Mouse (Mus musculus): ENCODE data around the gene Nr6a1. TPM values are rescaled to one million over a fixed set of nuclear protein-coding genes. Genes with fewer than 3 reads are reported as not detected.

Nr6a1 gene
- total and polyA plus RNA-seq, 3 experiments: 5.6 to 6.1 (median 5.8) TPM

GRCm38 (mm10) chr2:38770772-38771477, 156.6 kb downstream of the Nr6a1 start:
- H3K4me2 ChIP-seq (ENCODE audit: insufficient read depth, low read depth, poor library complexity, severe bottlenecking): no peak overlapping the region
- in situ Hi-C loops (cut with MboI; ENCODE audit: low pct_ligation_motif_present, low pct_unique_long_range_greater_than_20kb, low sequenced_read_pairs): no loop called here
- no peak overlapping the region for H3K27ac ChIP-seq (ENCODE audit: insufficient read depth, low read depth)
- H3K9me3 ChIP-seq (replicated peaks; ENCODE audit: low read length): no peaks in the 10 kb centered on the region
- no peak overlapping the region for H3K9ac ChIP-seq (ENCODE audit: insufficient read depth, low read depth)
- H3K27me3 ChIP-seq (replicated peaks): no peaks in the 10 kb centered on the region
- peaks cover 0 to 12% of the 10 kb centered on the region in 2 experiments; a peak in 2 of 4 replicates for H3K4me1 ChIP-seq (ENCODE audit: control insufficient read depth in 1 of 2, insufficient read depth in 2 of 2)
- TF ChIP-seq SMC3 (IDR thresholded peaks at IDR 0.05; ENCODE audit: low read depth, low read length) (no peak), CHD1 (IDR thresholded peaks at IDR 0.05; ENCODE audit: low read depth, low read length) (no peak), MEF2A (IDR thresholded peaks at IDR 0.05; ENCODE audit: borderline replicate concordance, low read depth, low read length) (no peak), MYC (IDR thresholded peaks at IDR 0.05; ENCODE audit: low read depth, low read length) (no peak), POLR2AphosphoS2 (IDR thresholded peaks at IDR 0.05; ENCODE audit: low read depth, low read length) (no peak), CTCF (conservative IDR thresholded peaks at IDR 0.05 in 1 of 2, IDR thresholded peaks at IDR 0.05 in 1 of 2; ENCODE audit: low read depth in 2 of 2, low read length in 2 of 2) (no peak), KAT2A (IDR thresholded peaks at IDR 0.05; ENCODE audit: insufficient replicate concordance, low read length) (no peak), HCFC1 (IDR thresholded peaks at IDR 0.05; ENCODE audit: low read depth, low read length) (no peak), EP300 (IDR thresholded peaks at IDR 0.05; ENCODE audit: low read length) (no peak), TCF12 (IDR thresholded peaks at IDR 0.05; ENCODE audit: low read depth, low read length) (no peak), MAZ (IDR thresholded peaks at IDR 0.05; ENCODE audit: low read depth, low read length) (no peak), BHLHE40 (IDR thresholded peaks at IDR 0.05; ENCODE audit: low read depth, low read length) (no peak), PAX5 (IDR thresholded peaks at IDR 0.05; ENCODE audit: low read length) (no peak), ETS1 (conservative IDR thresholded peaks at IDR 0.05; ENCODE audit: low read depth, low read length) (no peak), USF1 (IDR thresholded peaks at IDR 0.05; ENCODE audit: low read depth, low read length) (no peak), UBTF (IDR thresholded peaks at IDR 0.05; ENCODE audit: low read depth, low read length) (no peak), MAX (IDR thresholded peaks at IDR 0.05; ENCODE audit: low read length) (no peak)
- H3K79me2 ChIP-seq (replicated peaks; ENCODE audit: control insufficient read depth, extremely low read depth, insufficient read depth, poor library complexity, severe bottlenecking): no peaks in the 10 kb centered on the region
- DNase-seq (ENCODE audit: extremely low read depth): no peak
- dilution Hi-C loops (cut with MboI; ENCODE audit: extremely low pct_ligation_motif_present, extremely low pct_unique_long_range_greater_than_20kb, low sequenced_read_pairs): no loop called here
- H3K4me3 ChIP-seq (replicated peaks in 1 of 3; ENCODE audit: low read depth in 2 of 3, low read length in 2 of 3, poor library complexity in 1 of 3): no peak overlapping the region
- H3K36me3 ChIP-seq (replicated peaks in 1 of 2; ENCODE audit: control insufficient read depth in 1 of 2, insufficient read depth in 1 of 2, low read length in 1 of 2): no peaks in the 10 kb centered on the region

GRCm38 (mm10) chr2:38767177-38767931, 160.1 kb downstream of the Nr6a1 start:
- no peak for TF ChIP-seq ELF1 (IDR thresholded peaks at IDR 0.05; ENCODE audit: low read depth, low read length)
- TF ChIP-seq JUN (IDR thresholded peaks at IDR 0.05; ENCODE audit: insufficient read depth, low read depth, low read length): no peak
- TF ChIP-seq HCFC1 (IDR thresholded peaks at IDR 0.05; ENCODE audit: low read depth, low read length): no peak
- TF ChIP-seq MXI1 (IDR thresholded peaks at IDR 0.05; ENCODE audit: low read depth, low read length): no peak
- no peak for TF ChIP-seq IRF4 (IDR thresholded peaks at IDR 0.05; ENCODE audit: low read depth, low read length)
- no peak for TF ChIP-seq ZKSCAN1 (IDR thresholded peaks at IDR 0.05; ENCODE audit: borderline replicate concordance, low read depth, low read length)
- no peak for TF ChIP-seq TBP (conservative IDR thresholded peaks at IDR 0.05; ENCODE audit: low read depth, low read length)
- no peak for TF ChIP-seq MEF2A (IDR thresholded peaks at IDR 0.05; ENCODE audit: borderline replicate concordance, low read depth, low read length)
- no peak for TF ChIP-seq RCOR1 (conservative IDR thresholded peaks at IDR 0.05; ENCODE audit: low read depth, low read length)
- TF ChIP-seq EP300 (IDR thresholded peaks at IDR 0.05; ENCODE audit: low read length): no peak
- no peak for TF ChIP-seq NRF1 (IDR thresholded peaks at IDR 0.05; ENCODE audit: low read depth, low read length)
- no peak for TF ChIP-seq ZMIZ1 (IDR thresholded peaks at IDR 0.05; ENCODE audit: low read depth, low read length)
- no peak for TF ChIP-seq TCF12 (IDR thresholded peaks at IDR 0.05; ENCODE audit: low read depth, low read length)
- no peak for TF ChIP-seq USF1 (IDR thresholded peaks at IDR 0.05; ENCODE audit: low read depth, low read length)
- no peak for TF ChIP-seq MAFK (IDR thresholded peaks at IDR 0.05; ENCODE audit: insufficient replicate concordance, low read length)
- no peaks in the 10 kb centered on the region for H3K36me3 ChIP-seq (replicated peaks in 1 of 2; ENCODE audit: control insufficient read depth in 1 of 2, insufficient read depth in 1 of 2, low read length in 1 of 2)
- no peak overlapping the region for H3K4me3 ChIP-seq (replicated peaks in 1 of 3; ENCODE audit: low read depth in 2 of 3, low read length in 2 of 3, poor library complexity in 1 of 3)
- H3K9me3 ChIP-seq (replicated peaks; ENCODE audit: low read length): no peaks in the 10 kb centered on the region
- peak overlapping the region; percentile 67; the same call in 1 of the 2 replicates for H3K4me2 ChIP-seq (ENCODE audit: insufficient read depth, low read depth, poor library complexity, severe bottlenecking)
- no peaks in the 10 kb centered on the region for H3K27me3 ChIP-seq (replicated peaks)
- DNase-seq (ENCODE audit: extremely low read depth): peak; percentile 9
- dilution Hi-C loops (cut with MboI; ENCODE audit: extremely low pct_ligation_motif_present, extremely low pct_unique_long_range_greater_than_20kb, low sequenced_read_pairs) (no loop called here), in situ Hi-C loops (cut with MboI; ENCODE audit: low pct_ligation_motif_present, low pct_unique_long_range_greater_than_20kb, low sequenced_read_pairs) (no loop called here)
- peaks cover 0 to 12% of the 10 kb centered on the region in 2 experiments; a peak in 2 of 4 replicates for H3K4me1 ChIP-seq (ENCODE audit: control insufficient read depth in 1 of 2, insufficient read depth in 2 of 2)
- no peak overlapping the region for H3K9ac ChIP-seq (ENCODE audit: insufficient read depth, low read depth)
- H3K27ac ChIP-seq (ENCODE audit: insufficient read depth, low read depth): no peak overlapping the region
- H3K79me2 ChIP-seq (replicated peaks; ENCODE audit: control insufficient read depth, extremely low read depth, insufficient read depth, poor library complexity, severe bottlenecking): no peaks in the 10 kb centered on the region
